Mouse (Mus musculus) monocyte, adult 2 months (primary cell): ENCODE measurements around the gene Racgap1.
A peak's percentile ranks its signal among the peaks of the same experiment; 100 is the strongest.

ENCODE experiments used
- DNase-seq, 2 experiments: peaks; one replicate each; pipeline ENCODE4 v3.0.0; 2022; ENCODE audit warnings: low spot score in 2 of 2, low read depth in 1 of 2

Racgap1 gene

DNA sequence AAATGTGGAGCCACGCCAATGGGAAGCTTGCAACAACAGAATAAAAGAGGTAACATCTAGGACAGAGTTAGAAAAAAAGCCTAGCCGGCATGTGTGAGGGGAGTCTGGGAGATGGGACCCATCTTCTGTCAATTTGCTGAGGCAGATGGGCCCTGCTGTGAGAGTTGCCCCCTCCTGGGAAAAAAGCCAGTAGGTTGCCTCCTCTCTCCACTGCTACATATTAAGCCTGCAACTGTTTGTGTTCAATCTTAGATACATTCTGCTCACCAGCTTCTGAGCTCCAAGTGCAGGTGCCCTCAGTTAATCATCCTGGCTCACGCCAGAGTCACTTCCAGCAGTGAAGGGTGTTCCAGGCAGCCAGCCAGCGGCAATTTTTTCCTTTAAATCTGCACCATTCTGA is 31.6 kb downstream of the Racgap1 start:
- DNase-seq: no peak

- no peak for DNase-seq
Measured at GRCm38 (mm10) chr15:99618595-99618994, 32.9 kb downstream of the Racgap1 start.

DNA sequence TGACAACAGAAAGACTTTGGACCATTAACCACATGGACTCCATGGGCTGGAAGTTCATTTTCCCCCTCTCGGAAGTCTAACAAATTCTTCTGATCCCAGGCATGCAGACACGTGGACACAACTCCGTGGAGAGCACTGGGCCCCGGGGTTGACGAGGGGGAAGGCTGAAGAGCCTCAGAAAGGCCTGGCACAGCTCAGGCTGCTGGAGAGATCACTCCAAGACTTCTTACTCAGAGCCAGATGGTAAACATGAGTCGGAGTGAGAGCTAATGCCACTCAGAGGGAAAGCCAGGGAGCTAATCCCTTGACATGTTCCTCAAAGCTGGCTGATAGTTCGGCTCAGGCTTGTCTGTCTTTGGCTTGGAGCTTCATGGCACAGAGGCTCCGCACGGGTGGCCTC is 36.2 kb downstream of the Racgap1 start:
- no peak for DNase-seq

GRCm38 (mm10) chr15:99614753-99615152 is 36.7 kb downstream of the Racgap1 start:
- no peak for DNase-seq

- DNase-seq: no peak
Measured at GRCm38 (mm10) chr15:99614273-99614672, 37.2 kb downstream of the Racgap1 start.

DNA sequence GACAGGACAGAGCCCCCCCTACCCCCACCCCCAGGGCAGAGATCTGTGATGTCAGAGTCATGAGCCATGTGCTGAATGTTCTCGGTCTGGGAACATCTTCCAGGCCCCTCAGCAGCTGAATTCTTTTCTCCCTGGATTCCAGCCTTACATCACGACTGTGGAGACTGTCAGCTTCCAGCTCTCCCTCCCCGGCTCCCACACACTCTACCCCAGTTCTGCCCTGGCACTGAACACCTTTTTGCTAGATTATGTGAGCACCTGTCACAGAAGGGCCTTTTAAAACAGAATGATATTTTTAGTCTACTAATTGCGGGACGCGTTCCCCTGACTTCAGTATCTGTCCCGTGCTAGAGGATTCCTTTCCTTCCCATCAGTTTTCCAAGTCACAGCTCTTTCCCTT is 39.9 kb downstream of the Racgap1 start:
- no peak for DNase-seq

DNA sequence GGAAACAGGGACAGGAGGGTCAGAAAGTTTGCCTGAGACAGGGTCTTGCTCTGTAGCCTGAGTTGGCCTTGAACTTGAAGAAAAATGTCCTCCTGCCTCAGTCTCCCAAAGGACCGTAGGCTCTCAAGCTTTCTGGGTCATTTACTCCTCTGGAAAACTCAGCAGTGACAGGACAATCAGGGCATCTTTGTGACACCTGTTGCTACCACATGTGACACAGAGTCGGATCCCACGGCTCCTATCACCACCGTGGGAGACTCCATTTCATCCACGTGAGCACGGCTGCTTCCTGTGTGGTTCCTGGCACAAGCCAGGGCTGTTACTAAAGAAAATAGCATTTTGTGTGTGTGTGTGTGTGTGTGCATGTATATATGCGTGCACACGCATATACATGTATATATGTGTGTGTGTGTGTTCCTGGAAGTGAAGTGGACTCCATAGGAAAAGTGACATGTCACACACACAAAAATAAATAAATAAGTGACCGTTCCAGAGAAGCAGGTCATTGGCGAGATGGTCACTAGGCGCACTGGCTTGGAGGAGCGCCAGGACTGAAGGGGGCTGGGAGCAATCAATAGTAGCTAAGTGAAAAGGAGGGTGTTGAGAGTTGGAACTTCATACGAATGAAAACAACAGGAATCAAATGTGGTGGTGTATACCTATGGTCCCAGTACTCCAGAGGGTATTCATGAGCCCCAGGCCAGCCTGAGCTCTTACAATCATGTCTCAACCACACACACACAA is 42.9 kb downstream of the Racgap1 start:
- DNase-seq: no peak

- no peak for DNase-seq
Measured at GRCm38 (mm10) chr15:99607388-99608113, 43.9 kb downstream of the Racgap1 start.

- DNase-seq: no peak
Measured at GRCm38 (mm10) chr15:99606515-99606914, 44.9 kb downstream of the Racgap1 start.

- DNase-seq: no peak
Measured at GRCm38 (mm10) chr15:99605595-99605994, 45.9 kb downstream of the Racgap1 start.

- DNase-seq: no peak
Measured at GRCm38 (mm10) chr15:99603216-99603615, 48.2 kb downstream of the Racgap1 start.

DNA sequence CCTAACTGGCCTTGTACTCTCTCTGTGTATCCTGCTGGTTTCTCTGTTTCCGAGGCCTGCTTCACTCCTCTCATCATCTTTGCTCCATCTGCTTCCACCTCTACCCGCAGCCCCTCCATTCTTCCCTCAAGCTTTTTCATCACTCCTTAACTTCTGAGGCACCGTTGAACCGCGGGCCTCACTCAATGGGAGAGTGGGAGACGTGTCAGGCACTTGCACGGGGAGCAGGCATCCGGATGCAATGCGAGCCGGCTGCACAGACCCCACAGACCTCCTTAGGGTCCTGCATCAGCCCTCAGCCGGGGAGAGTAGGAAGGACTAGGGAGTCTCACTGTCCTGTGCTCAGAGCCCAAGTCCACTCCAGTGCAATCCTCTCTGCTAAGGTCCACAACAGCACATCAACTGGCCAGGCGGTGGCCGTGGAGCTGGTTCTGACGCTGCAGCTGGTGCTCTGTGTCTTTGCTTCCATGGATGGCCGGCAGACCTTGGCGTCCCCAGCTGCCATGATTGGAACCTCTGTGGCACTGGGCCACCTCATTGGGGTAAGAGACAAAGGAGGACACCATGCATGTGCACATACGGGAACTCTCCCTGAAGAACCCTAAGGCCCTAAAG is 49.1 kb downstream of the Racgap1 start:
- no peak for DNase-seq

- DNase-seq: no peak
Measured at GRCm38 (mm10) chr15:99601823-99602120, 49.7 kb downstream of the Racgap1 start.

DNA sequence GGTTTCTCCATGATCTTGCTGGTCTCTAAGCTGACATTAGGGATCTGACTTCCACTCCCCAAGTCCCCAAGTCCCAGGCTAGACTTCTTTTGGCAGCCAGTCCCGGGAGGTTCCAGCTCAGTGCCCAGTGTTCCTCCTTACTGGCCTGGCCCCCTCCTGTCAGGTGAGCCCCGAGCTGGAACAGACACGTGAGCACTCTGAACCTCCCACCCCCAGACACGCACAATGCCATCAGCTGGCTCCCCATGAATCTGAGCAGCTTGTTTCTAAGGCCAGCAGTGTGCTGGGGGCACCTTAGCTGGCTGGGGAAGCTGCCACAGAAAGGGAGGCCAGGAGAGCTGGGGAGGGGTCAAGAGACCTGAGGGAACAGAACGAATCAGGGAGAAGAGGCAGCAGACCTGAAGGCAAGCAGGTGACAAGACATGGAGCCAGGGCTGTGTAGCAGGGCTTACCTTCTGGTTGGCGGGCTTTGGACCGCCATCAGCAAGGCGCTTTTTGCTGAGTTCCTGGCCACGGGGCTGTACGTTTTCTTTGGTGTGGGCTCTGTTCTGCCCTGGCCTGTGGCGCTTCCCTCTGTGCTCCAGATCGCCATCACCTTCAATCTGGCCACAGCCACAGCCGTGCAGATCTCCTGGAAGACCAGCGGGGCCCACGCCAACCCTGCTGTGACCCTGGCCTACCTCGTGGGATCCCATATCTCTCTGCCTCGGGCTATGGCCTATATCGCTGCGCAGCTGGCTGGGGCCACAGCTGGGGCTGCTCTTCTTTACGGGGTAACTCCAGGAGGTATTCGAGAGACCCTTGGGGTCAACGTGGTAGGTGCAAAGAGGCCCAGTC is 50.3 kb downstream of the Racgap1 start, which contains the start of gene Aqp6:
Gene Aqp6, plus strand, starts transcription at position 415 of the 837 bp plus-strand sequence.
- DNase-seq: no peak

DNA sequence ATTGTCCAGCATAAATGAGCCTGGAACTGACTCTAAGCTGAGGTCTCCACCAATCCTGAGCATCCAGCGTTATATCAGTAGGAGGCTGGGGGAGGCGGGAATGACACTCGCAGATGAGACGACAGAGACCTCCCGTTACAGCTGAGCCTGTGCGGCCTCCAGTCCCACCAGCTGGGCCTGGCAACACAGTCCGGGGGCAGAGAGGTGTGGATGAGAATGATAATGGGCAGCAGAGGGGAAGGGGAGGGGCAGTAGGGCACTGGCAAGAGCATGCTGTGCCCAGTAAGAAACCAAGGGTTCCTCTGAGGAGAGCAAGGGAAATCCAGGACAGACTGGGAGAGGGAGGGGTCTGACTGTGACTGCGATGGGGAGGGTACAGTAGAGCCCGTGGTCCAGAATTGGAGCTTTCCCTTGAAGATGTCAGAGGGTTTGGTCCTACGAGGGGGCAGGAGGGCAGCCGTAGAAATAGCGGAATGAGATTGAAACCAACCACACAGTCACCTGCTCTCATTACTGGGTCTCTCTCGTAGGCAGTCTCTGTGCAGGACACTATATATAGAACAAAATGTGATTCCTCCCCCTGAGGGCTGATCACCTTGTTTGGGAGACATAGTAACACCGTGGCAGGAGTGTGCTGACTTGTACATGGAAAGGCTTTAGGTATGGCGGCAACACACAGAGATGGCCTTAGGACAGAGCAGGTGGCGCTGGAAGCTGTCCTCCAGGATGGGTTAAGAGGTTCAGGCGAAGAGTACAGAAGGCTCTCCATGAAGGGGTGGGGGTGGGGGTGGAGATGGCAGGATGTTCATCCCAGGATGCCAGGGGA is 52.0 kb downstream of the Racgap1 start:
- DNase-seq: no peak

DNA sequence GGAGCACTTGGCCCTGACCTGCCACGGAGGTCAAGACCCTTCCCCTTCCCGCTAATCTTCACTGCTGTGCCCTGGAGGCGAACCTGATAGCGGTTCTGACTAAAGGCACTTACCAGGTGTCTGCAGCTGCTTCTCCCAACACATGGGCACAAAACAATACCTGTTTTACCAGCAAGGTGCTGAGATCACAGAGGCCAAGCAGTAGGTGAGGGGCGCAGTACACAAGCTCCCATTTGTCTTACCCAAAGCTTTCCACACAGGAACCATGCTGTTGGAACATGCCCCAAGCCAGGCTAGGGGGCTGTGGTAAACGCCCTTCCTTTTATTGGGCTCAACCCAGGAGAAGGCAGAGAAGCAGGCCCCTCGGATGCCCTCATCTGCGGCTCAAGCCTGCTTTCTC is 53.9 kb downstream of the Racgap1 start:
- no peak for DNase-seq

- no peak for DNase-seq
Measured at GRCm38 (mm10) chr15:99596841-99597240, 54.6 kb downstream of the Racgap1 start.

DNA sequence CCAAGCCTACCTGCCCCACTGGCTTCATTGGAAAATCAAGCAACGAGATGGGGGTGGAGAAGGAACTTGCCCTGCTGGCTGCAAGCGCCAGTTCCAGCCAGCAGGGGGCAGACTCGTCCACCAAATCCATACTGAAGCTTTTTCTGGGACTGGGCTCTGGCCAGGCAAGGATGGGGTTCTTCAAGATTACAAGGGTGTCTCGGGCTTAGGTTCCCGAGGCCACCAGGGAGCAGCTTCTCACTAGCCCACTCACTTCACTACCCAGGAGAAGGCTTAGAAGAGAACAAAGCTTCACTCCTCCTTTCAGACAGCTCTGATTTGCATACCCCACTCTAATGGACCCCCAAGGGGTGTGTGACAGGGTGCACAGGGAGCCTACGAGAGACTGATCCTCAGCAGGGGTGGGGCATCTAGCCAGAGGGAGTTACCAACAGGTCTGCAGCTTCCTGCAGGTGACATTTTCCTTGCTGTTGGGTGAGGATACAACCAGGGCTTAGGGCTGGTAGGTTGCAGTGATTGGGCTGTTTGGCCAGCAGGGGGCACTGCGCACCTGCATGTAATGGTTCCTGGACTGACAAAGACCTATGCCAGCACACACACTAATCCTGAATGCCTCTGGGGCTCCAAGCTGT is 55.3 kb downstream of the Racgap1 start:
- peak; percentile 58 to 70 for DNase-seq

DNA sequence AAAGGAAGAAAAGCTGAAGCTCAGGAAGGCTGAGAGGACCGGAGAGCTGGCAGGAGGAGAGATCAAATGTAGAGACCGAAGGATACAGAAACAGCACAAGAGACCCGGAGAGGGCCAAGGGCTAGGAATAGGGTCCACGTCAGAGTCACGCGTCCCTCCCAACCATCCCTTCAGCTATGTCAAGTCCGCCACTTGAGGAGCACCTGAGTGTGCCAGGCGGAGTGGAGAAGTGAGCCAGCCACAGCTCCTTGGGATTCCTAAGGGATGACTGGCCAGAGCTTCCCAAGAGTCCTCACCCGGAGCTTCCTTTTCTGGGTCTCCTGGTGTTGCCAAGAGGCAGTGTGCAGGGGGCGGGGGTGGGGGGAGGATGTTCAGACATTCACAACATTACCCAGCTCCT is 56.5 kb downstream of the Racgap1 start:
- DNase-seq: no peak

GRCm38 (mm10) chr15:99592877-99593276 is 58.6 kb downstream of the Racgap1 start:
- no peak for DNase-seq
